Mouse (Mus musculus) MEL (cell line): ENCODE data around the gene Ifi27l2b. TPM values are rescaled to one million over a fixed set of nuclear protein-coding genes. Genes with fewer than 3 reads are reported as not detected.

Experiments used
- DNase-seq: peaks from one replicate; pipeline ENCODE4 v3.0.0; 2011; ENCODE audit warnings: low read depth, low spot score
- H3K27ac ChIP-seq: 2 replicates; pipeline ENCODE4 v1.5.1; 2012; ENCODE audit warnings: low read depth, mild to moderate bottlenecking, control low read depth, low read length, moderate library complexity; ENCODE audit not compliant: control insufficient read depth
- H3K27me3 ChIP-seq, 2 experiments: fragments of 150-350 bp in 1 of 2; sonication (generic) in 1 of 2; 2 replicates each; pipeline ENCODE4 v1.6.1; 2012; ENCODE audit warnings: low read length in 2 of 2, mild to moderate bottlenecking in 2 of 2, improper control_type of control experiment in 1 of 2, moderate library complexity in 1 of 2; ENCODE audit not compliant: insufficient read depth in 2 of 2, control insufficient read depth in 1 of 2
- H3K36me3 ChIP-seq, 2 experiments: 2 replicates each; pipeline ENCODE4 v1.6.1; 2012 to 2014; ENCODE audit warnings: low read length in 2 of 2, improper control_type of control experiment in 1 of 2, inconsistent platforms in 1 of 2, mild to moderate bottlenecking in 1 of 2; ENCODE audit not compliant: insufficient read depth in 2 of 2, control insufficient read depth in 1 of 2
- H3K4me1 ChIP-seq, 2 experiments: fragments of 150-350 bp in 1 of 2; sonication (generic) in 1 of 2; 2 replicates each; pipeline ENCODE4 v1.6.1; 2012; ENCODE audit warnings: low read length in 2 of 2, improper control_type of control experiment in 1 of 2, mild to moderate bottlenecking in 1 of 2; ENCODE audit not compliant: insufficient read depth in 2 of 2, control insufficient read depth in 1 of 2
- H3K4me3 ChIP-seq, 2 experiments: fragments of 150-350 bp in 1 of 2; sonication (generic) in 1 of 2; 2 replicates each; pipeline ENCODE4 v1.5.1; 2012; ENCODE audit warnings: low read depth in 2 of 2, low read length in 2 of 2, mild to moderate bottlenecking in 2 of 2, moderate library complexity in 2 of 2, control low read depth in 1 of 2, improper control_type of control experiment in 1 of 2; ENCODE audit not compliant: control insufficient read depth in 1 of 2, insufficient read depth in 1 of 2
- H3K79me2 ChIP-seq: 2 replicates; pipeline ENCODE4 v1.6.1; 2012; ENCODE audit warnings: mild to moderate bottlenecking, low read length, moderate library complexity; ENCODE audit not compliant: control insufficient read depth, poor library complexity, insufficient read depth
- H3K9ac ChIP-seq: 2 replicates; pipeline ENCODE4 v1.6.1; 2012; ENCODE audit warnings: low read depth, mild to moderate bottlenecking, control low read depth, low read length, moderate library complexity; ENCODE audit not compliant: control insufficient read depth, poor library complexity, severe bottlenecking
- H3K9me3 ChIP-seq: fragments of 150-350 bp; sonication (generic); replicated peaks from 2 replicates; pipeline ENCODE4 v1.6.1; 2012; ENCODE audit warnings: mild to moderate bottlenecking, low read length, improper control_type of control experiment, moderate library complexity; ENCODE audit not compliant: insufficient read depth
- BHLHE40 ChIP-seq: IDR thresholded peaks from 2 replicates; pipeline ENCODE4 v1.6.1; 2012; ENCODE audit warnings: low read depth, mild to moderate bottlenecking, inconsistent platforms, low read length, improper control_type of control experiment, borderline replicate concordance
- CHD1 ChIP-seq: IDR thresholded peaks from 2 replicates; pipeline ENCODE4 v1.6.1; 2012; ENCODE audit warnings: low read depth, mild to moderate bottlenecking, inconsistent platforms, low read length, improper control_type of control experiment
- HCFC1 ChIP-seq: IDR thresholded peaks from 2 replicates; pipeline ENCODE4 v1.6.1; 2012; ENCODE audit warnings: low read depth, mild to moderate bottlenecking, inconsistent platforms, low read length, improper control_type of control experiment, moderate library complexity
- MXI1 ChIP-seq: IDR thresholded peaks from 2 replicates; pipeline ENCODE4 v1.6.1; 2011; ENCODE audit warnings: mild to moderate bottlenecking, low read depth, low read length, improper control_type of control experiment
- MYB ChIP-seq: IDR thresholded peaks from 2 replicates; pipeline ENCODE4 v1.6.1; 2011; ENCODE audit warnings: mild to moderate bottlenecking, low read depth, low read length, improper control_type of control experiment
- MYC ChIP-seq: IDR thresholded peaks from 2 replicates; pipeline ENCODE4 v1.6.1; 2011; ENCODE audit warnings: low read depth, mild to moderate bottlenecking, low read length, improper control_type of control experiment, moderate library complexity
- NRF1 ChIP-seq: IDR thresholded peaks from 2 replicates; pipeline ENCODE4 v1.6.1; 2014; ENCODE audit warnings: low read depth, mild to moderate bottlenecking, inconsistent platforms, low read length, improper control_type of control experiment, moderate library complexity; ENCODE audit not compliant: poor library complexity, insufficient read depth, severe bottlenecking
- POLR2A ChIP-seq, 2 experiments: IDR thresholded peaks; 2 replicates each; pipeline ENCODE4 v1.6.1; 2011 to 2012; ENCODE audit warnings: low read length in 2 of 2, mild to moderate bottlenecking in 2 of 2, control low read depth in 1 of 2, improper control_type of control experiment in 1 of 2, low read depth in 1 of 2, moderate library complexity in 1 of 2; ENCODE audit not compliant: control insufficient read depth in 1 of 2, insufficient read depth in 1 of 2, poor library complexity in 1 of 2
- POLR2AphosphoS2 ChIP-seq: IDR thresholded peaks from 2 replicates; pipeline ENCODE4 v1.6.1; 2011; ENCODE audit warnings: low read length, improper control_type of control experiment
- RAD21 ChIP-seq: IDR thresholded peaks from 2 replicates; pipeline ENCODE4 v1.6.1; 2011; ENCODE audit warnings: mild to moderate bottlenecking, low read depth, low read length, improper control_type of control experiment
- RCOR1 ChIP-seq: IDR thresholded peaks from 2 replicates; pipeline ENCODE4 v1.6.1; 2012; ENCODE audit warnings: low read depth, mild to moderate bottlenecking, inconsistent platforms, low read length, improper control_type of control experiment
- SIN3A ChIP-seq: IDR thresholded peaks from 2 replicates; pipeline ENCODE4 v1.6.1; 2012; ENCODE audit warnings: low read length, improper control_type of control experiment, inconsistent platforms
- SMC3 ChIP-seq: IDR thresholded peaks from 2 replicates; pipeline ENCODE4 v1.6.1; 2011; ENCODE audit warnings: low read depth, low read length, improper control_type of control experiment
- TAL1 ChIP-seq: IDR thresholded peaks from 2 replicates; pipeline ENCODE4 v1.6.1; 2012; ENCODE audit warnings: mild to moderate bottlenecking, inconsistent platforms, low read length, moderate library complexity, mixed read lengths
- TBP ChIP-seq: IDR thresholded peaks from 2 replicates; pipeline ENCODE4 v1.8.0; 2011; ENCODE audit warnings: low read depth, low read length, improper control_type of control experiment
- UBTF ChIP-seq: IDR thresholded peaks from 2 replicates; pipeline ENCODE4 v1.6.1; 2012; ENCODE audit warnings: low read depth, mild to moderate bottlenecking, inconsistent platforms, low read length, improper control_type of control experiment, moderate library complexity, borderline replicate concordance; ENCODE audit not compliant: insufficient read depth
- ZKSCAN1 ChIP-seq: IDR thresholded peaks from 2 replicates; pipeline ENCODE4 v1.6.1; 2012; ENCODE audit warnings: low read depth, mild to moderate bottlenecking, inconsistent platforms, low read length, improper control_type of control experiment, moderate library complexity
- ZNF384 ChIP-seq: IDR thresholded peaks from 2 replicates; pipeline ENCODE4 v1.6.1; 2012; ENCODE audit warnings: low read depth, mild to moderate bottlenecking, inconsistent platforms, low read length, improper control_type of control experiment
- polyA plus RNA-seq, 2 experiments: library from polyadenylated mRNA; stranded (reverse) in 1 of 2; unstranded in 1 of 2; fragments of >175 nt in 1 of 2; fragments of >200 nt in 1 of 2; gene quantifications; 2 replicates each; pipeline versions ENCODE4 v1.2.1 to v1.2.4; 2012; ENCODE audit warnings: low replicate concordance in 2 of 2, low read depth in 1 of 2; ENCODE audit not compliant: insufficient read length in 2 of 2, insufficient read depth in 1 of 2, missing spikeins in 1 of 2
- total RNA-seq: library from RNA; depleted of rRNA; stranded (reverse); fragments of 300-350 nt; gene quantifications from 2 replicates; pipeline ENCODE4 v1.2.3, GENCODE M21; 2012

Ifi27l2b gene
- total and polyA plus RNA-seq, 3 experiments, result 0.07 TPM; not detected in 2

- Histone ChIP-seq H3K79me2 (no peaks in the 10 kb centered on the region), H3K36me3 (no peaks in the 10 kb centered on the region), H3K4me3 (0 out of 4 replicates have a peak within 1 kb of the TSS, but pooled peaks of 1 of the 2 experiments have one; percentile 21), H3K9ac (no peak within 1 kb of the TSS), H3K27me3 (no peaks in the 10 kb centered on the region; a peak in 1 of 4 replicates), H3K9me3 (no peaks in the 10 kb centered on the region), H3K4me1 (peaks cover 0 to 4% of the 10 kb centered on the region in 2 experiments; a peak in 2 of 4 replicates), H3K27ac (no peak within 1 kb of the TSS)
- TF ChIP-seq SIN3A (0 out of 2 replicates have a peak, but pooled peaks have one; percentile 21), TBP (peak; percentile 64), RCOR1 (0 out of 2 replicates have a peak, but pooled peaks have one; percentile 26), MXI1 (no peak)
- DNase-seq, result peak; percentile 82
These were observed 13.5 kb downstream of the Ifi27l2b start, which contains the start of gene Ifi27l2a for GRCm38 (mm10) chr12:103443524-103443923. Ifi27l2a (minus strand) TSS chr12:103443680.

- no peaks in the 10 kb centered on the region for H3K79me2 ChIP-seq
- TF ChIP-seq ZKSCAN1, result no peak
- TF ChIP-seq SIN3A, result no peak
- TF ChIP-seq MYC, result no peak
- TF ChIP-seq TBP, result no peak
- no peak for TF ChIP-seq NRF1
- no peak for TF ChIP-seq POLR2AphosphoS2
- TF ChIP-seq UBTF, result no peak
- no peak for TF ChIP-seq CHD1
- TF ChIP-seq ZNF384, result no peak
- TF ChIP-seq RAD21, result no peak
- no peak for TF ChIP-seq POLR2A (IDR thresholded peaks at IDR 0.05; ENCODE audit: control insufficient read depth in 1 of 2, insufficient read depth in 1 of 2, low read depth in 1 of 2, low read length in 2 of 2, poor library complexity in 1 of 2)
- TF ChIP-seq TAL1, result no peak
- no peak for TF ChIP-seq BHLHE40
- TF ChIP-seq HCFC1, result no peak
- TF ChIP-seq MYB, result no peak
- no peak for TF ChIP-seq SMC3
- TF ChIP-seq, all 39 proteins: peak for 0
- Histone ChIP-seq H3K27ac (no peak overlapping the region), H3K27me3 (no peaks in the 10 kb centered on the region), H3K9me3 (no peaks in the 10 kb centered on the region), H3K4me1 (peaks cover 3 to 14% of the 10 kb centered on the region in 2 experiments; a peak in 3 of 4 replicates), H3K36me3 (peaks cover 0 to 5% of the 10 kb centered on the region in 2 experiments; a peak in 3 of 4 replicates), H3K9ac (no peak overlapping the region), H3K4me3 (no peak overlapping the region)
- DNase-seq, result peak; percentile 32
These were observed 19.4 kb downstream of the Ifi27l2b start for GRCm38 (mm10) chr12:103437601-103438000.
